Mouse (Mus musculus) skeletal muscle tissue, adult 2 months (tissue): ENCODE data around the gene Gm7173.

Experiments
- DNase-seq: peaks from one replicate; pipeline ENCODE4 v3.0.0-alpha.2; 2012; ENCODE audit warnings: low read depth, low spot score

Gene Gm7173

DNA sequence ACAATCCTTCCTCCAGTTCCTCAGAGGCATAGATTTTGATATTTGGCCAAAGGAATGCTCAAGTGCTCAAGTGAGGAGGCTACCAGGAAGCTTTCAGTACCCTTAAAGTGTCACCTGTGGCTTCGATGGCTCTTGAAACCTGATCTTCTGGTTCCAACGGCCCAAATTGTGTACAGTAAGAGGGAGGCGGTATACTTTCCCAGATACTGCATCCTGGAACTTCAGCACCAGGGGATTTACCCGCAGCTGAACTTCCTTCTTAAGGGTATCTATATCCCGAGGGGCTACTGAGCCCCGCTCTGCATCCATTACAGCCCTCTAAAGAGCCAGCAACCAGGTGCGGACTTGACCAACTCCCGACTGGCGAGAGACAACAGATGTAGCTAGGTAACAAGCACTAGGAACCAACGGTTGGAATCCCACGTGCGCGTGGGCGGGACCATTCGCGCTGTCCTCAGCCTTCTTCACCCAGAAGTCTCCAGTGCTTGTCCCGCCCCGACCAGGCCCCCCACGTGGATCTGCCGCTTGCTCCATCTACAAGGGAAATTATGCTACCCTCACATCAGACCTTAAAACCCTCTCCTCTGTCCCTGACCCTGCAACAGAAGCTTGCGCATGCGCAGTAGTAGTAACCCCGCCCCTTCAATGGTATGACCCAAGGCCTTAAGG is at the start of gene Gm7173:
Gene Gm7173, minus strand, starts transcription at position 309 of the 669 bp plus-strand sequence.
- no peak for DNase-seq

DNA sequence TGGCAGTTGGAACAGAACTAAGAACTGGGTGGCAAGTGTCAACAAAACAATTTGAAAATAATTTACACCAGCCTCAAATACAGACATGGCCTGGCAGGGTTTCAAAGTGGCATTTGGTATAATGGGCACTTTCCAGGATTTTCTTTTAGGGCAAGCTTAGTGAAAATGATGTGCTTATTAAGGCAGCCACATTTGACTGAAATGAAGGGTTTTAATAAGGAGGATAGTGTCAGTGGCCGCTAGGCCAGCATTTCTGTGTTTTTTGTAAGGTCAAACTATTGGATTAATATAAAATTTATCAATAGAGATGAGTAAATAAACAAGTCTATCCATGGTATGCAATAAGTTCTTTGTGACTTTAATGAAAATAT is 546 bp upstream of the Gm7173 start:
- no peak for DNase-seq

DNA sequence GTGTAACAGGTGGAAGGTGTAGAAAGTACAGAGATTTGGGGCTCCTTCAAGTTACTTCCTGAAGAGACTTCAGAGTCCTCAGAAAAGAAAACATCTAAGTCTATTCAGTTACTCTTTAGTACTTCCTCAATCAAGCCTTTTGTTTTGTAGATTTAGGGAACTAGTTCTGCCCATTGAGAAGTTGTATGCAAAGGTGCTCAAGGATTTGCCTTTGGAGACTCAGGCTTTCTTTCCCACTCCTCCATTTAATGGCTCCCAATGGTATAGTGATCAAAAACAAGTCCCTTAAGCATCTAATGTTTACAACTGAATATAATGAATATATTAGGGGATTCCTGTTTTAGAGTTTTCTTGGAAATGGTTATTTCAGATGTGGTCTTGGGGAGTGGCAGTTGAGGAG is 200.3 kb downstream of the Gm7173 start:
- no peak for DNase-seq
